Mouse (Mus musculus) gastrocnemius, postnatal 14 days (tissue): ENCODE results near the gene Serpina1e. TPM values are rescaled to one million over a fixed set of nuclear protein-coding genes. Genes with fewer than 3 reads are reported as not detected.

Experiments
- DNase-seq: peaks from one replicate; pipeline ENCODE4 v3.0.0; 2021; ENCODE audit warnings: mixed read lengths
- intact Hi-C: fragments of 180-260 bp; cut with DNase I; formaldehyde crosslinking; loops from one replicate; pipeline ENCODE4 v1.15.1; 2025; ENCODE audit warnings: low total_unique reads
- long read RNA-seq, 2 experiments: library from polyadenylated mRNA; stranded (forward); transcript quantifications; one replicate each; pipeline ENCODE4 v2.0.0; 2021
- total RNA-seq, 2 experiments: library from RNA; stranded (reverse); gene quantifications; 2 replicates each; pipeline ENCODE4 v1.2.3; 2021

Gene Serpina1e
- not detected for total RNA-seq
- long read RNA-seq, experiment 1, result 0 reads
- long read RNA-seq, experiment 2, result 0 reads

DNA sequence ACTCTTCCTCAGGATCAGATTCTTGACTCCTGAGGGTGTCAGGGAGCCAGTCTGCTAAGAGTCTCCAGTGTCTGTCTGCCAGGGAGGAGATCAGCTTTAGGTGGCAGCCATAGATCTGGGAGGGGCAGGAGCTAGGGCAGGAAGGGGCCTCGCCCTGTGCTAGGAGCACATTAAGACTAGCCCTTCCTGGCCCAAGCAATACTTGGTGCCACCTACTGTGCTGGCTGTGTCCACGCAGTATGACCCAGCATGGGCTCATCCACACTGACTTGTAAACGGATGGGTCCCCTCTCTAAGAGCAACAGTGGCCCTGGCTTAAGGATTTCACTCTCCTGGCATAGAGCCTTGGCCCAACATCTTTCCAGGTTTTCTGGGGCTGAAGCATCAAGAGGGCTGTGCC, at the start of gene Serpina1e:
TSS of gene Serpina1e (minus strand) at position 178 of the 400 bp plus-strand sequence.
- intact Hi-C loops, result no loop called here
- no peak for DNase-seq

DNA sequence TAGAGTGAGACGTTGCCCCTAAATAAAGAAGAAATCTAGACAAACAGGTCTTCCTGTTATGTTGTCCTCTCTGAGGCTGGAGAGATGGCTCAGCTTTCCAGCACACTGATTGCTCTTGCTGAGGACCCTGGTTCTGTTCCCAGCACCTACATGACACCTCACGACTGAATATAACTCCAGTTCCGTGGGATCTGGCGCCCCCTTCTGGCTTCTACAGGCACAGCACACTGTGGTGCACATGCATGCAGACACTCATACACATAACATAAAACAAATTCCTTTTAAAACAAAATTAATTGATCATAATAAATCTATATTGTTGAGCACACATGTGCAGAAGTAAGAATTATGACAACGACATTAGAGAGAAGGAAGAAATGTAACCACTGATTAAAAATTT, 45.9 kb upstream of the Serpina1e start:
- intact Hi-C loops, result no loop called here

DNA sequence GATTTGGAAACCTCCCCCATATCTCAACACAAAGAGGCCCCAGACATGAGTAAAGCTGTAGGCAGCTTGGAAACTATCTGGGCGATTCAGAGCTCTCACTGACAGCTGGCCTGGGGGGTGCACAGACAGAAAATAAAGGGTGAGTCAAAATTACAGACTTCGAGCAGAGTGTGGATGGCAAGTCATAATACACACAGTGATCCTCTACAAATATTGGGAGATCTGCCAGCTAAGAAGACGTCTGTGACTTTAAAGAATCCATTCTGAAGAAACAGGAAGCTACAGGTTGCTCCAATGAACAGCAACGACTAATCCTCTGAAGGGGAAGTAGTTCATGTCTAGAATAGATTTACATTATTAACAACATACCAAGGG, 44.5 kb upstream of the Serpina1e start:
- no peak for DNase-seq
- intact Hi-C loops, result no loop called here

More for the DNA sequence above, 45.9 kb upstream of the Serpina1e start:
- no peak for DNase-seq

DNA sequence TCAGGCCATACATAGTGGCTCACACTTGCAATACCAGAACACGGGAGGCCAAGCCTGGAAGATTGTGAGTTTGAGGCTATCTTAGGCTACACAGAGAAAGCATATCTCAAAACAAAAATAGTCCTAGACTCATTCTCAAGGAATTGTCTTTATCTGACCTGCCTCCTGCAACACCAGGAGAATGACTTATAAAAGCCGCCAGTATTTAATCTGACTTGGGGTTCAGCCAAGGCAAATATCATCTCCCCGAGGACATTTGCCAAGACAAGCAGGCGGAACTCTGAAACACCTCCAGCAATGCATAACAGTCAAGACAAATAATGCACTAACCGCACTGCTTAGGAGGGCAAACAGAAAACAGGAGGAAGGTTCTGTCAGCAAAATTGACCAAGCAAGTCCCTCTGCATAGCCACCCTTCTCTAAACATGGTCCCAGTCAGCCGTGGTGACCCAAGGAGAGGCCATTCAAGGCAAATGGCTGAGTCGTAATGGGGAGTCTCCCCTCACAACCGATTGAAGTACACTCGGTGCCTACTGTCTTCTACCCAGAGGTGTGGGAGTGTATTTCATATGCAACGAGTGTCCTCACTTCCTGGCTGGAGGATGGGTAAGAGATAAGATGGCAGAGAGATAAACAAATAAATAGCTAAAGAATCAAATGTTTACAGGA, 43.9 kb upstream of the Serpina1e start:
- intact Hi-C loops, result no loop called here
- DNase-seq, result no peak

DNA sequence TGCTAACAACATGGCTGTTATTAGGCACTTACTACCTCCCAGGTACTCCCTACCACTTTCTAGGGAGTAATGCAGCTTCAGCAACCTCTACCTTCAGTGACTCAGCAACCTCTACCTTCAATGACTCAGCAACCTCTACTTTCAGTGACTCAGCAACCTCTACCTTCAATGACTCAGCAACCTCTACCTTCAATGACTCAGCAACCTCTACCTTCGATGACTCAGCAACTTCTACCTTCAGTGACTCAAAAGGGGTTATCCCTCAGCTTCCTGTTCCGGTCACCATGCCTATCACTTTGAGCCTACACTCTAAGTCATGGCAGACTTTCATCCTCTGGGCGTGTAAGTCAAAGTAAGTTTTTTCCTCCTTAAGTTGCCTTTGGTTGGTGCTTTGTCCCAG, 41.8 kb upstream of the Serpina1e start:
- DNase-seq, result no peak
- intact Hi-C loops, result no loop called here

DNA sequence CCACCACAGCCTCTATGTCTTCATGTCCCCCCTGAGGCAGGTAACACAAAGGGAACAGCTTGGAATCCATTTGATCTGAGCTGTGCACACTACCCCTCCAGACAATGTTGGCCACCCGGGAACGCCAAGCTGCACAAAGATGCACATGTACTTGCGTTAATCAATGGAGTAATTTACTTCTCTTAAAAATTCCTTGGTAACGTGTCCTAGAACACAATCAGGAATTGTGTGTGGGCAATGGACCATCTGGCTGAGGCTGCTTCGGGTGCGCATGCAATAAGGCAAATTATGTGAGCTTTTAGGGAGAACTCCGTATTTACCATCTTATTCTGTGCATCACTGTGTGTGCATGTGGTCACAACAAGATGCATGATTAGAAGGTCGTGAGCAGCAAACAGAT, 40.8 kb upstream of the Serpina1e start:
- no peak for DNase-seq
- intact Hi-C loops, result loop anchor here (5.0 kb wide), 1 partner anchor 423 kb away; no protein-coding TSS in a partner anchor

DNA sequence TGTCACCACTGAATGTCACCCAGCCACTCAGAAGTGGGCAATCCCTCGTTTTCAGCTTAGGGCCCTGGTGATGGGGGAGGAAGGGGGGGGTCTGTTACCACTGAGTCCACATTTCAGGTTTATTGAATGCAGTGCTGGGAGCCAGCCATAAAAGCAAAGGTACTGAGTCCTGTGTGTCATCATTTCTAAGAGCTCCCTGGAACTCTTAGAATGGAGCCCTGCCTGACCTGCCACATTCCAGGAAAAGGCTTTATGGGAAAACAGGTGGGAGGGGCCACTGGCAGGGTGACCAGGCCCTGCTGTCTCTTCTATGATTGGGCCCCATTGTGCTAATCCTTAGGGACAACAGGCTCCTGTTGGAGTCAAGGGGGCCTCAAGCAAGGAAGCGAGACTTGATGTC, 37.7 kb upstream of the Serpina1e start:
- intact Hi-C loops, result loop anchor here (2.0 to 5.0 kb wide), 2 partner anchors 72 to 426 kb away; no protein-coding TSS in a partner anchor
- DNase-seq, result no peak

DNA sequence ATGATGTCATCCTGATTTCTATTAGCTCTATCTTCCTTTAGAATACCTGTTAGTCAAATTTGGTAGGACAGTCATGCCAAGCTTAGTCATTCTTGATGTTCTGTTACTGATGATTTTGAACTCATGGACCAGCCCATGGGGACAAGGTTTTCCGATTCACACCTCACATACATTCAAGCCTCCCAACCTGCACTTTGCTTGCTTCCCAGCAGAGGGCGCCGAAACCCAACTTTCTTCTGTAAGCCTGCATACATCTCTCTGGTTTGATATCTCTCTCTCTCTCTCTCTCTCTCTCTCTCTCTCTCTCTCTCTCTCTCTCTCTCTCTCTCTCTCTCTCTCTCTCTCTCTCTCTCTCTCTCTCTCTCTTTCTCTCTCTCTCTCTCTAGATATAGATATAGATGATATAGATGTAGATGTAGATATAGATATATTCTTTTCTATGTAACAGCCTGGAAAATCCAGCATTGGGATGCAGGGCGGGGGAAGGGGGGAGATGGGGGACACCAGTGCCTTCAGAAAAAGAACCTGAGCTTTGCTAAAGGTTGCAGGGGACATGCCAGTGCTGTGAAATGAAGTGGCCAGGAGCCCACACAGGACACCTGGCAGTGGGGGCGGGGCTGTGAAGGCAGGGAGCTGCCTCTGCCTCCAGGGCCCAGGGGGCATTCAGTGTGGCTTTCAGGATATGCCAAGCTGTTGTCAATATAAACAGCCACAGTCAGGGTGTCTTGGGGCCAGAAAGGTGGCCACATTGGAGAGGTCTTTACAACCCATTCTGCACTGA, 36.7 kb upstream of the Serpina1e start:
- peak; percentile 30 for DNase-seq
- intact Hi-C loops, result loop anchor here (2.0 to 5.0 kb wide), 2 partner anchors 73 to 427 kb away; no protein-coding TSS in a partner anchor

DNA sequence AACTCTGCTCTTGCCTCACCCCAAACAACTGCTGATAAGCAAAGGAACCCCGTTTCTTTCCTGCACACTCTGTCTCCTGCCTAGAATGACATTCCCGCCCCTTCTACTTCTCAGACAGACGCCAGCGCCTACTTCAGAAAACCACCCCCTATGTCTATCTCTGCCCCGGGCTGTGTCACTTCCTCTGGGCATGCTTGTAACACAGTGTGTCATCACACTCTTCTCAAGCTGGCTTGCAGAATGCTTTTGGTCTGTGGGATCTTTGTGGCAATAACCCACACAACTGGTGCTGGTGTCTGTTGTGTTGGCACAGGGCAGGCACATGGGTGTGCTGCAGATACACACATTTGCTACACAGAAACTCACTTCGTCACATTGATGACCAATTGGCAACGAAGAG, 34.2 kb upstream of the Serpina1e start:
- DNase-seq, result no peak
- intact Hi-C loops, result no loop called here

DNA sequence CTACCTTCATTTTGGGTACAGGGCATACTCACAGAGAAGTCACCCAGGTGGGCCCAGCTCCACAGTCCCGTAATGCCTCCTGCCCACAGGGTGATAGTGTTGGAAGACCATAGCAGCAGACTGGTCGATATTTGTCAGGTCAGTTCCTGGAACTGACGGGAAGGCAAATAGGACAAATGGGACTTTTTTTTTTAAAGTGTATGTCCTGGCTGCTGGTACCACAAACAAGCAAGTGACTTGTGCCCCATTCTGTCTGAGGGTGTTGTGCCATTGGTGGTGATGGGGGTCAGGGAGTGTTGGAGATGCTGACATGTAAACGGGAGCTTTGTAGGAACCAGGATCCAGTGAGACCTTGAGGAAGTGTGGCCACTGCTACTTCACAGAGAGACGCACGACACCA, 31.1 kb upstream of the Serpina1e start, which contains the start of gene Serpina11:
TSS of gene Serpina11 (minus strand) at position 101 of the 400 bp plus-strand sequence.
- no peak for DNase-seq
- intact Hi-C loops, result no loop called here

DNA sequence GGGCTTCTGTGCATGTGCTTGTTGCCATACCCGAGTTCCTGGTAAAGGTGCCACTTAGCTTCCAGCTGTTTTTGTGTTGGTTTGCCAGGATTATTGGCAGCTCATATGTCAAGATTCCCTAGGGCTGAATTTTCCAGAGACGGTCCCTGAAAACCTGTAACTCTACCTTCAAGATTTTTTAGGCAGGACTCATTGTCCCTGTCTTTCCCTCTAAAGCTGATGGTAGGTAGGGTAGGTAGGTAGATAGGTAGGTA, 30.7 kb upstream of the Serpina1e start:
- intact Hi-C loops, result no loop called here
- no peak for DNase-seq

DNA sequence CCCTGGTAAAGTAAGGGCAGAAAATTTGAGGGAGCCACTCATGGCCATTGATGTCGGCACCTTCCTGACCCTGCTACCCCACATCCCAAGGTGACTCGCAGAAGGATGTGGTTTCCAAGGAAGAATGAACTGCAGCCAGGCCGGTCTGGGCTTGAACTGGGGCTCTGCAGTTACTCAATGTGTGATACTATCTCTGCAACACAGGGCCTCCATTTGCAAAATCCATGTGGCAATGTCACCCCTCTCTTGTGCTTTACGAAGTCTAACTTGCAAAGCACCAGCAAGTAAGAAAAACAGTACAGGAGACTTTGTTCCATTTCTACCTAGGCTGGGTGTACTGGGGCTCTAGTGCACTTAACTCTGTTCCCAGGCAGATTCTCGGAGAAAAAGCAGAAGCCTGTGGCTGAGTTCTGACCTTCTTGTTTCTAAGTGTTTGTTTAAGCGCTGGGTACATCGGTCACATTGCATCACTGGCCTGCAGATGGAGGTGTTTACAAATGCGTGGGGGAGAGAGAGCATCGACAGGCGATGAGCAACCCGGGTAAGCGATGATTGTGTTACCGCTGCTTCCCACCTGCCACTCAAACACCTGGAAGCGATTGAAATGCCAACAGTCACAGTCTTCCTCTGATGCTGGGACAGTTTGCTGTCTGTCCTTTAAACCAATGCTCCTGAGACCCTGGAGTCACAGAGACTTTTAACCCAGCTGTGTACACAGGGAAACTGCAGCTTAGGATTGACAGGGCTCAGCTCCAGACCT, 30.2 kb upstream of the Serpina1e start:
- intact Hi-C loops, result no loop called here
- DNase-seq, result no peak

DNA sequence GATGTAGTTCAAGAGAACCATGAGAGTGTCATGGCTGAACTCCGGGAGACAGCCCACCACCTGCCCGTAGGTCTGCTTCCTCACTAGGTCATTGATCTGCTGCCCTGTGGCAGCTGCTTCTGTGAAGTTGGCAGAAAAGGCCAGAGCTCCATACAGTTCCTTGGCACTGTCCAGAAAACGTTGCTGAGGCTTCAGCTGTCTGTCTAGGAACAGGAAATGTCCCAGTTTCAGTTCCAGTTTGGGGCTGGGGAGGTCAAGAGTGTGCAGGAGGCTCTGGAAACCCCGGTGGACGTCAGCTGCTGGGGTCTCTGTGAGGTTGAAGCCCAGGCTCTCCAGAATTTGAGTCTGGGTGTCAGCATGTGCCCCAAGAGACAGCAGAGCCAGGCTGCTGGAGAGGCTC, 27.1 kb upstream of the Serpina1e start:
- no peak for DNase-seq
- intact Hi-C loops, result no loop called here

DNA sequence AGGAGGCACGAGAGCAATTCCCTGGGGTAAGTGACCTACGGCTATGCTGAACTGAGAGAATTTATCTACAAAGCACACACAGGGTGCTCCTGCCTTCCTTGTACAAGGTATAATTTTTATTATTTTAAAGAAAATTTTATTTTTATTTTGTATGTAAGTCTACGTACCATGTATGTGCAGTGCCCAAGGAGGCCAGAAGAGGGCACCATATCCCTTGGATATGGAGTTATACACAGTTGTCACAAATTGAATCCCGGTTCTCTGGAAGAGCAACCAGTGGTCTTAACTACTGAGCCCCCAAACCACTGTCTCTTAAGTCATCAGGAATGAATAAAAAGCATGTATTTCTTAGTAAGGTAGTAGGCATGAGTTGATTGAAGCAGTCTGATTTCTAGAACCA, 26.2 kb upstream of the Serpina1e start:
- DNase-seq, result no peak
- intact Hi-C loops, result no loop called here

DNA sequence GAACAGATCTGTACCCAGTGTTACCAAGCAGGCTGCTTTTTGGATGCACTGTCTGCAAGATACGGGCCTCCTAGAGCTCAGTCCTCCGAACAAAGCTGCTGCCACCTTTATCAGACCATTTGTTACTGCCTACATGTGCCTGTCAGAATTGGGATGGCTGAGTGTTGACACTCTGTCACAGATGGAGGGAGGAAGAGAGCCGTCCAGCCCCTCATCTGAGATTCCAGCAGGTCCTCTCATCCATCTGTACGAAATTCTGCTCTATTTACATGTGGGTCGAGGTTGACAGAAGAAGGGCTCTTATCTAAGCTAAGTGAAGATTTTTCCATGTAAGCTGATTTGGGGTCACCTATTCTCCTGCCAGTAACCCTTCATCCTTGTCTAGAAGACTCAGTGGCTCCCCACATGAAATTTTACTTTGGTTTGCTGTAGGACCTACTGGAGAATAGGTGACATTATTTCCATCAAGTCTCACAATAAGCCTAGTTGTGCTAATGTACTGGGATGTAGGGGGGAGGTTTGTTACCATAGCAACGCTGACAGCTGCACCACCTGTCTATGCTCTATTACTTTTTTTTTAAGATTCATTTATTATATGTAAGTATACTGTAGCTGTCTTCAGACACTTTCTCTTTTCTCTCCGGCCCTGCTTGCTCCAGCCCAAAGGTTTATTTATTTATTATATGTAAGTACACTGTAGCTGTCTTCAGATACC, 23.0 kb upstream of the Serpina1e start:
- intact Hi-C loops, result no loop called here
- no peak for DNase-seq

DNA sequence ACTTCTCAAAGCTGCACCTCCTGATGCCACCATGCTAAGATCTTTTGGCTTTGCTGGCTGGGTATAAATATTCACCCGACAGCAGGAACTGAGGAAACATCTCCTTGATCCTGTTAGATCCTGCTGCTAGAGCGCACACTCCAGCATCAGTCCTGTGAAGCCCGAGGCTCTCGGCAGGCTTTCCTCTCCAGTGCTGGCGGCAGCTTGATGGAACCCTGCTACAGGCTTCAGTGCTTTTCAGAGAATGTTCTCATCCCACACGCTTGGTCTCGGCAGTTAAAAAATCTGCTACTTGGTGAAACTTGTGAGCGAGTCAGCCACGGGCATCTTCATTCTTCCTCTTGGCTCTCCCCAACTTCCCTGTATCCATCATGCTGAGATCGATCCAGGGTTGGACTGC, 19.5 kb upstream of the Serpina1e start:
- no peak for DNase-seq
- intact Hi-C loops, result no loop called here

DNA sequence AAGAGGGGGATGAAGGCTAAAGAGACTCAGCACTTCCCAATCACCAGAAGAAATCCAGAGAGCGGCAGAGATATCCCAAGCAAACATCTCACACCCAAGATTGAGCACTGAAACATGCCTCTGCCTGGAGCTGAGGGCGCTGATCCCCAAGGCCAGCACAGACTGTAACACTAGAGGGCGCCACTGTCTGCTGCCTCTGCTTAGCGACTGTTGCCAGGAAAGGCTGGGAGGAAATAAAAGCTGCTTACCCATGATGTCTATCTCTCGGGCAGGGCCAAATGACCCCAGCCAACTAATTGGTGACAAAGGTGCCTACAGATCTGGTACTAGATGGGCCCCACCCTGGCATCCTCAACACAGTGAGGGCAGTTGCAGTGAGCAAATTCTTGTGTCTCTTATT, 19.1 kb upstream of the Serpina1e start:
- intact Hi-C loops, result no loop called here
- no peak for DNase-seq

DNA sequence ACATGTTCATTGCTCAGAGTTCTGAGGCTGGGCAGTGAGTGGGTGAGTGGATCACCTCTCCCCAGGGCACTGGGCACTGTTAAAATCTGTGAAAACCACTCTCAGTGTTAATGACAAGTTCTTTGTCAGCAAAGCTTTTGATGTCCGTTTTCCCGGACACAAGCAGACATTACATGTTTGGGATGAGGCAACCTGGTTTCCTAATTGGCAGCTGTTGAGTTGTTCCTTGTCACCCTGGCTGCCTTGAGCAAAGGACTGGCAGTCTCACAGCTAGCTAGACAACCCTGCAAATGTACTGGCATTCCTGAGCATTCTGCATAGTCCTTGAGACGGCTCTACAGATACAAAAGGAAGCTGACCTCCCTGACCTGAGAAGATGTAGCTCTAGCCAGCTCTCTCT, 18.3 kb upstream of the Serpina1e start:
- DNase-seq, result no peak
- intact Hi-C loops, result no loop called here

DNA sequence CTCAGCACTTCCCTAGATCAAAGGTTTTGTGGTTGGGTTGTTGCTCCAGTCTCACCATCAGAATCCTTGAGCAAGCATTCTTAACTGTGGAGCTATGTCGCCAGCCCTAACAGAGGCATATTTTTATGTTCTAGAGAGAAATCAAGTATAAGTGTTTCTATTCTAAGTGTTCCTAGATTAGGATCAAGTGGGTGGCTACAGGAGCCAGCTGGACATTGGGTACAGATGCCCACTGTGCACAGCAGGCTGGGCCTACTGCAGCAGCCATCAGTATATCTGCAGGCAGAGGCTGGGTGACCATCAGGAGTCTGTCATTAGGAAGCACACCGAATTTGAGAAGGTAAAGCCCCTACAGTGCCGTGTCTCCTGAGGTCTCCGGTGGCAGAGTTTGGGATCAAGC, 12.3 kb upstream of the Serpina1e start:
- no peak for DNase-seq
- intact Hi-C loops, result no loop called here

DNA sequence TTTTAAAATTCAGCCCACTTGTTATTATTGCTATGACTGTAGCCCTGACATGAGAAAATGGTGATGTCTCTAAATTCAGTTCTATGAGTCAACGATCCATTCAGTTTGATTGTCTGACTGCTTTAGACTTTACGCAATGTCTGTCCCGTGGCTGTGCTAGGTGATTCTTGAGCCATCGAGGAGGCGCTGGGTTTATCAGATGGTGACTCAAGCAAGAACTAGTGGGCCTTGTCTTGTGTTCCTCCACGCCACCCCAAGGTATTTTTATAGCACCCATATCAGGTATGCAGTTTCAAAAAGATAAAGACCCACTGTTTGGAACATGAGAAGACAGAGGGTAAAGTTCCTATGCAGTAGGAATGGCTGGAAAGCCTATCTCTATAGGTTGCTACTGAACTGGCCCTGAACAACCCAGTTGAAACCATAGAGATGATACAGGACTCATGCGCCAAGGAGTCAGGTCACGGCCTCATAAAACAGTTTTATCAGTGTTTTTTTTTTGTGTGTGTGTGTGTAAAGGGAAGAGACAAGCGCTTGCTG, 10.9 kb upstream of the Serpina1e start:
- intact Hi-C loops, result no loop called here
- DNase-seq, result no peak
